Mouse (Mus musculus) layer of hippocampus, postnatal 10 days (tissue): Measurements from ENCODE around the gene Nos1ap. TPM values are rescaled to one million over a fixed set of nuclear protein-coding genes. Genes with fewer than 3 reads are reported as not detected.

Experiments
- DNase-seq, 2 experiments: peaks; one replicate each; pipeline ENCODE4 v3.0.0; 2021; ENCODE audit warnings: low spot score in 2 of 2
- total RNA-seq, 2 experiments: library from RNA; stranded (reverse); gene quantifications; 2 replicates each; pipeline ENCODE4 v1.2.3; 2021

Nos1ap gene
- total RNA-seq, 2 experiments from 2014 or later, result 83.9 to 88.5 TPM

DNA sequence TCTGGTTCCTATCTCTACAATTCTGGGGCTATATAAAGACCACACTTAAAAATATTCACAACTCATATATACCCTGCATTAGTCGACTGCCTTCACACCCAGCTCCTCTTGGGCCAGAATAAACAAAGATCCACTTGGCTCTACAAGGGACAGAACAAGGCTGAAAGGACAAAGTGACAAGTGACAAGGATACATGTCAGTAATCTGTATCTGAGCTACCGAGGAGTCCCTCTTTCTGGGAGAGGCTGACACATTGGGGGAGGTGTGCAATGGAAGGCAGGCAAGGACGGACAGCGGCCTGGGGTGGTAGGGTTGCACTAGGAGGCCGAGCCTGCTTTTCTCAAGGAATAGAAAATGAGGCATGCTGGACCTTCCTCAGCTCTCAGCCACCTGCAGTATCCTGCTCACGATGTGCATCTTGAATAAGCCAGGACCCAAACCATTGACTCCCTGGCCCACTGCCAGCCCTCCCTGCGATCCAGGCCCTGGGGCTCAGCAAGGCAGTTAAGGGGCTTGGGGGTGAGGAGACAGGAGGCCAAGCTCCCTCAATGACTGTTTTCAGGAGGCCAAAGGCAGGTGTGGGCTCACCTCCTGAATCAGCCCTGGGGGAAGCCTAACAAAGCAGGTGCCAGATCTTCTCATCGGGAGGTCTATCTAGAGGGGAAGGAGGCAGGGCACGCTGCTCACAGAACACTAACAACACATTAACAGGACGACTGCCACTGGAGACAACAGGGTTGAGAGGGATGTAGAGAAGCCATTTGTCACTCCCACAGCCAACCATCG is 87.0 kb downstream of the Nos1ap start:
- DNase-seq, result no peak

DNA sequence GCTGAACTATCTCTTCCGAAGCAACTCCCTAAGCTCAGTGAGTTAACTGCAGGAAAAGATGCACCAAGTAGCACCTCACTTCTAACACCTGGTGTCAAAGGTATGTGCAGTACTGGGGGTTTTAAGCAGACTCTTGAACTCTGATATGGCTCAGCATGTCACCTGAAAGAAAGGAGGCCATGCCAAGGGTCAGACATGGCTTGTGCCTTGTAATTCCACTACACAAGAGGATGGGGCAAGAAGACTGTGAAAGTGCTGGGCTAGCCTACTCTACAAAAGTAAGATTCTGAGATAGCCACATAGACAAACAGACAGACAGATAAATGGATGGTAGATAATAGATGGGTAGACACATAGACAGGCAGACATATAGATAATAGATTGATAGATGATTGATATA is 87.7 kb downstream of the Nos1ap start:
- no peak for DNase-seq

DNA sequence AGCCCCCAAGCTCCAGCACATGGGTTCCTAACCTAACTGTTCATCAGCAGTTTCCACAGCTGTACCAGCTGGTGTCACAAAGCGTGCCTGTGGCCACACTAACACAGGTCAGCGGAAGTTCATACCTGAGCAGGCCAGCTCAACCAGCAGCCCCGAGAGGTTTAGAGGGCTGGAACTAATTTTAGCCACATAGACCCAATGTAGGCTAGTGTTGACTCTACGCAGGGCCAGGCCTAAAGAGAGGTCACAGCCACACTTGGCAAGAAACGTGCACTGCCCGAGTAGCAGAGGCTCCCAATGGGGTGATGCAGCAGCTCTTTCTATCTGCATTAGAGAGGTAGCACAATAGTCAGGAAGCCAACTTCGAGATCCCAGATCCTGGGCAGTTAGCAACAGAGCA is 88.1 kb downstream of the Nos1ap start:
- DNase-seq, result no peak

DNA sequence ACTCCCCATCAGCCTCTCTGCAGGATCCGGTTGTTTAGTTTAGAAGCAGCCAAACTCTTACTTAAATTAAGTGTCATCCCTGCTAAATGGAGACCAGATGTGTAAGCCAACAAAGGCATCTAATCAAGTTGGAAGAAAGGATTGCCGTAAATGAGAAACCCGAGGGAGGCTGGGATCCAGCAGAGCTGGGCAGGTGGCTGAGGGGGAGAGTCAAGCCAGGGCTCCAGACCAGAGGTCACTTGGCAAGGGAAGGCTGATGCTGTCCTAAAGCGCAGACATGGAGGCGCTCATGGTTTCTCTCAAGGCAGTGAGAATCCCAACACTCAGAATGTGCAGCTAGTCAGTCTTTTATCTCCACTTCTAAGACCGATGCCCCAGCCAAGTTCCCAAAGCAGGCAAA is 89.8 kb downstream of the Nos1ap start:
- no peak for DNase-seq

DNA sequence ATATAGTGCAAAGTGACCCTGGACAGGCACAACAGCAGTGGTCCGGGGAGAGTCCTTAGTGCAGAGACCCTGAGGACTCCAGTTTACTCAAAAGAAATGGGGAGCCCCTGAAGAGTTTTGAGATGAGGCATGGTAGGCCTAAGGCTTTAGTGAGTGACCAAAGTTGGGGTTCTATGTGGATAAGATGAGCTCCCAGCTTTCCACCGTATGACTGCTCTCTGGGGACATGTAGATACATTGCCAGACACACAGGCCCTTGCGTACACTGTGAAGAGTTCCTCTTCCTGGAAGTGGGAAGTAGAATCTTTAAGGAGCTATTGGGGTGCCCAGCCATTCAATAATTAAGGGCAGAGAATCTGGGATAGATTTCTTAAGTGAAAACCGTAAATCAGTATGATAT is 90.2 kb downstream of the Nos1ap start:
- DNase-seq, result no peak

DNA sequence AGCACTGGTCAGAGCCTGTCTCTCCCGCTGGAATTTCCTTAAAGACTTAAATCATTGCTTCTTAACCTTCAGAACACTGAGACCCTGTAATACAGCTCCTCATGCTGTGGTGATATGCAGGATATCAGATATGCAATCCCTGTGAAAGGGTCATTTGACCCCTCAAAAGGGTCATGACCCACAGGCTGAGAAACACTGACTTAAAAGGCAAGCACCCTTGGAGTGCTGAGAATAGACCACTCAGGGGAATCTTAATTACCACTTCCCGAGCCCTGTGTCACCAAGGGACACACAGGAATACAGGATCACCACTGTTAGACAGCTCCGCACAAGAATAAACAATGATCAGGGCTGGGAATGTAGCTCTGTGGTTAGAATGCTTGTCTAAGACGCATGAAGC is 91.0 kb downstream of the Nos1ap start:
- no peak for DNase-seq

DNA sequence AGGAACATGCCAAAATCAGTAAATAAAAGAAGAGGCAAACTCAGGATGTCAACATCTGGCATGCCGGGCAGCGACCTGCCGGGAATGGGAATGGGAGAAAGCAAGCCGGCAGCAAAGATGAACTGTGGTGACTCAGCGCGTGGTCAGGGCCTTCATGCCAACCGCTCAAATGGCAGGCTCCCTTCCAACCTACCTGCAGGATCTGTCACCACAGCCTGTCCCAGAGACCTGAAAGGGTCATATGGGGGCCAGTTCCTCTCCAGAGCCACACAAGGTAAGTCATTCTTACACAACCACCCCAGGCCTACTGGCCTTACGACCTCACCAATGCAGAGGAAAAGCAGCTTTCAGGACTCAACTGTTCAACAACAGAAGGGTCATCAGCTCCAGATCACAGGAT is 93.4 kb downstream of the Nos1ap start:
- DNase-seq, result no peak

DNA sequence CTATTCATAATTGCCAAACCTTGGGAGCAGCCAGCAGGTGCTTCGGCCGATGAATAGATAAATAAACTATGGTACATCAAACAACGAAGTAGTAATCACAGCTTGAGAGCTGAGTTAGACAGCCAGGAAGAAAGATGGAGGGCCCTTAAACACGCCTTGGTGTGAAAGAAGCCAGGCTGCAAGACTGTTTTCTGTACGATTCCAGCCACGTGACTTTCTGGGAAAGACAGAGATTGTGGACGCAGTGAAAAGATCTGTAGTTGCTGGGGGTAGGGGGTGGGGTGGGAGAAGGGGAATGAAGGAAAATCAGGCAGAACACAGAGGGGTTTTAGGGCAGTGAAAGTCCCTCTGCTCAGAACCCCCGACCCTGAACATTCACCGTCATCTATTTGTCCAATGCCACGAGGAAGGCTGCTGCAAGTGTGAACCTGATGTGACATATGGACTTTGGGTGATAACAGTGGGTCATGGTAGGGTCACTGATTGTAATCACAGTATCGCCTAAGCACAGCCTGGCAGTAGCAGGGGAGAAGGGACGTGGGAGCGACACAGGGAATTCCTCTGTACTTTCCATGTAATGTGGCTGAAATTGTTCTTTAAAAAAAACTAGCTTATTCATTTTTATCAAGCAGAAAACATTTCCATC is 94.0 kb downstream of the Nos1ap start:
- no peak for DNase-seq

DNA sequence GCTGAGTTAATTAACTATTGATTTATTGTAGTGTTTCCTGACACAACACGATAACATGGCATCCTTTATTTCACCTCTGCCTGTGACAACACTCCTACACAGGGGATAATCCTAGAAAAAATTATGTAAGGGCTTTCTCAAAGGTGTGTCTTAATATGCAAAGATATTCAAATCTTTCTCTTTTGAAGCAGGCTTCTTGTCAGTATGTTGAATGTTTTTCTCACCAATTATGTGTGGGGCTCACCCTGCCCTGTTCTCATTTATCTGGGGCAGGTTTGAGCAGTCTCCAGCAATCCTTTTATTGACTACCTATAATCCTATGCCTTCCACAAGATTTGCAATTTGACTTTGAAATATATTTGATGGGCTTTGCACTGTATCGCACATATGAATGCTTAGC is 97.1 kb downstream of the Nos1ap start:
- no peak for DNase-seq

DNA sequence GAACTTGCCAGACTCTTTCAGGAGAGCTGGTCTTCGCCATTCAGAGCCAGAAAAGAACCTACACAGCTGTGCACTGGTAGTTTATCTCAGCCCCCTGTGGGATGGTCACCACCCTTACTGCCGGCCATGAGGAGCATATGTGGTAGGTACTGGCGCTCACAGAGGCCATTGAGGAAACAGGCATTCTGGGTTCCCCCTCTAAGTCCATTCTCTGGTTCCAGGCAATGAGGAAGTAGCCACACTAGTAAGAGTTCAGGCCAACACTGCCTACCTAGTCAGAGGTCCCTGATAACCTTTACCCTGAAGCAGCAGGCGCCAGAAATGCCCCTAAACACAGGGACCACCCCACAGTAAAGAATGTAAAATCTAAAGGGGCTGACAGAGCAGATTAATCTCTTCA is 97.6 kb downstream of the Nos1ap start:
- DNase-seq, result no peak

DNA sequence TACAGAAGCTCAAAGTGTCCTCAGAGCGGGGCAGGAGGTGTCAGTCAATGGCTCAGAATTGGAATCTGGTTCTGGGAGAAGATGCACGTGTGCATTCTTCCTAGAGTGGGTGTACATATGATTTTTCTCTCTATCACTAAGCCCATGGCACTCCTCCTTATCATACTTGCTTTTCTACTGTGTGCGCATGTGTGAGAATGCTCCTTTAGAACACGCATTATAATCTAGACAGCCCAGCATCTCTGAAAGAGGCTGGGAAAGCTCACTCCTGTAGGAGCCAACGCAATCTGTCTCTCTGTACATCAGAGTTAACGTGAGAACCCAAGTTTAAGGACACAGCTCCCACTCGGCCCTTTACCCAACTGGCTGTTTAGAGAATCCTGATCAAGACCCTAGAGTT is 99.7 kb downstream of the Nos1ap start:
- DNase-seq, result no peak

DNA sequence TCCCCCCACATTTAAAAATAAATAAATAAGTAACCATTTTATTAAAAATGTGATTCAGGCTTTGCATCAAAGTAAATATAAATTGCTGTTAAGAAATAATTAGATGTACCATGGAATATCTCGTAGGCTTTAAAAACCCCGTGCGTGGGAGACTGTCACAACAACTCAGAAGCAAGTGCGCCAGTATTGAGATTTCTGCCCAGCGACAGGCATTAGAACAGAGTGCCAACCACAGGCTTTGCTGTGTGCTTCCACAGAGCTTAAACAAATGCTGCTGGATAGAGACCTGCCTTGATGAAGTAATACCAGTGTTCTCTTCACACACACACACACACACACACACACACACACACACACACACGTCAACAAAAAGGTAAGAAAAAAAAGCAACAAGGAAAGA is 100.2 kb downstream of the Nos1ap start:
- DNase-seq, result peak in 1 of 2 experiments; percentile 44

DNA sequence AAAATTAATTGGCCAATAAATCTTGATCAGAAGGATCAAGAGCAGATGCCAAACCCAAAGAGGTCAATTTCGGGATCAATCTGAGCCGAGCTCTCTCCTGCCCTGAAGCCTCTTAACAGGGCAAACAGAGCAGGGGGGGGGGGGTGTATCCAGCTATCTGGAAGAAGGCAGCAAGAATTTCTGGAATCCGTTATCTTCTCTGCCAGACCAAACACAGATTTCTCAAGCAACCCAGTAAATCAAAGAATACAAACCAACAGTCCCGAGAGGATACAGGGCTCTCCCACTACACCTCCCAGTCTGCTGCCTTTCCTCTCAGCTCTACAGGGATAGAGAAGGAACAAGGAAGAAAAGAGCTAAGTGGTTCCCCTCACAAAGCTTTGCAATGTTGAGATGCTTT is 104.5 kb downstream of the Nos1ap start:
- no peak for DNase-seq

DNA sequence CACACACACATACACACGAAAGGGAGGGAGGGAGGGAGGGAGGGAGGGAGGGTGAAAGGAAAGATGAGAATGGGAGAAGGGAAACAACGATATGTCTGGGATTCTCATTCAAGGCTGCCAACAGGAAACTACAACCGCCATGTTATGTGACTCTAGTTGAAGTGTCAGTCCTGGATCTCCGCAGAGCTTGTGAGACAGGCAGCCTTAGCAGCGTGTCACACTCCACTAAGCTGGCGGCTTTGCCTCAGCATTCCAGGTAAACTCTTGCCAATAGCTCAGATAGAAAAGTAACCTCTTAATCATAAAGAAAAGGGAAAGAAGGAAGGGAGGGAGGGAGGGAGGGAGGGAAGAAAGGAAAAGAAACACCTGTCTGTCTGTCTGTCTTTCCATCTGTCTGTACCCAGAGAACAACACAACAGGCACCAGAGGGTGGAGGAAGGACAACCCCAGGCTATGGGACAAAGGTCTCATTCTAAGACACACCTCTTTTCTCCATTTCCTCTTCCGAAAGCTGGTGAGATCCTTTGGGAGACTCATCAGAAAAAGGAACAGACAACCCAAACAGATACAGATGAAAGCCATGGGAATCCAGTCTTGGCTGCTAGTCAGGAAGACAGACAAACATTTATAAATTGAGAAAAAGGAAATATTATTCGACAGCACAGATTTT is 107.3 kb downstream of the Nos1ap start:
- no peak for DNase-seq

DNA sequence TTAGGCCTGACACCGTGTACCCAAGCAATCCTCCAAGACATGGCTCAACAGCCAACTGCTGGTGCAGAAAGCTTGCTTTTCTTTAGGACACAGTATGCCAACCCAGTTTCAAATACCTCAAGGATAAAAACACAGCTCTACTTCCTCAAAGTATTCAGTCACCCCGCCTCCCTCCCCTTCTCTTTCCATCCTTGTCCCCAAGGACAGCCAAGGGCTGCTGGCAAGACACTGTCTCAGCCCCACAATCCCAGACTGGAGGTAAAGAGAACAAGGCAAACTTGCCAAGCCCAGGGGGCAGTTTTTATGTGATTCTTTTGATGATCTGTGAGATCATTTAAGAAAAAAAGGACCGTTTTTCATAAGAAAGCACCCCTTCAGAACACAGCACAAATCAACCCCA is 108.6 kb downstream of the Nos1ap start:
- DNase-seq, result no peak

DNA sequence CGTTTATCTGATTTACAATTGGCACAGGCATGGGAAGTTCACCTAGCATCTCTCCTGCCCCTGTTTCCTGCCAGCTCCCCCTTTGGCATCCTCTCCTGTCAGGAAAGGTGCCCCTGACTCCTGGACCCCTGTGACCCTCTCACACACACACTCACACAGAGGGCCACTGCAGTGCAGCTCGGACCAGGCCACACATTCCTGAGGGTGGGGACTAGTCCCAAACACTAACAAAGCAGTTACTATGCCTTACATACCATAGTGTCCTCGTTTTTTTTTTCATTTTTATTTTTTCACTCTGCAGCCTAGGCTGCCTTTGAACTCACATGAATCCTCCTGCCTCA is 110.2 kb downstream of the Nos1ap start:
- no peak for DNase-seq

DNA sequence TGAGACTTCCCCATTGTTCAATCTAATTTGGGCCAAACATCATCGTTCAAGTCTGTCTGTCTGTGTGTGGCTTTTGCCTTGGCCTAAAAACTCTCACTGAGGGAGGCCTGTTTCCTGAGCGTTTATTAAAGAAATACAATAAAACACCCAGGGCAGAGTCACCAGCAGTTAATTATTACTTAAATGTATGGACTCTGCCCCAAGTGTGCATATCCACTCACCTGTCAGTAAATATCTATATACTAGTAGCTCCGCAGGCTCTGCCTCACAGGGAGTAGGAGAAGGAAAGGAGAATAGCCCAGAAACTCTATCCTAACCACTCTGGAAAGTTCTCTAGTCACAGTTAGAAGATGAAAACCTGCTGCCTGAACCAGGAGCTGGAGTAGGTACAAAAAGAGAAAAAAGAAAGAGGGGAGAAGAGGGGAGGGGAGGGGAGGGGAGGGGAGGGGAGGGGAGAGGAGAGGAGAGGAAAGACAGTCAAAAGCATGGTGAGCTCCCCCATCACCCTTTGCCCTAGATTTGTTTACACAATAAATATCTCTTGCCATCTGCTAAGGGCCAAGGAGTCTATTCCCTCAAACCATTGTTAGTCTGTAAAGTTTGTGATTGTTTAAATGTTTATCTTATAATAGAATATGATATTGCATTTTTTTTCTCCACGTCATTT is 110.7 kb downstream of the Nos1ap start:
- DNase-seq, result no peak

DNA sequence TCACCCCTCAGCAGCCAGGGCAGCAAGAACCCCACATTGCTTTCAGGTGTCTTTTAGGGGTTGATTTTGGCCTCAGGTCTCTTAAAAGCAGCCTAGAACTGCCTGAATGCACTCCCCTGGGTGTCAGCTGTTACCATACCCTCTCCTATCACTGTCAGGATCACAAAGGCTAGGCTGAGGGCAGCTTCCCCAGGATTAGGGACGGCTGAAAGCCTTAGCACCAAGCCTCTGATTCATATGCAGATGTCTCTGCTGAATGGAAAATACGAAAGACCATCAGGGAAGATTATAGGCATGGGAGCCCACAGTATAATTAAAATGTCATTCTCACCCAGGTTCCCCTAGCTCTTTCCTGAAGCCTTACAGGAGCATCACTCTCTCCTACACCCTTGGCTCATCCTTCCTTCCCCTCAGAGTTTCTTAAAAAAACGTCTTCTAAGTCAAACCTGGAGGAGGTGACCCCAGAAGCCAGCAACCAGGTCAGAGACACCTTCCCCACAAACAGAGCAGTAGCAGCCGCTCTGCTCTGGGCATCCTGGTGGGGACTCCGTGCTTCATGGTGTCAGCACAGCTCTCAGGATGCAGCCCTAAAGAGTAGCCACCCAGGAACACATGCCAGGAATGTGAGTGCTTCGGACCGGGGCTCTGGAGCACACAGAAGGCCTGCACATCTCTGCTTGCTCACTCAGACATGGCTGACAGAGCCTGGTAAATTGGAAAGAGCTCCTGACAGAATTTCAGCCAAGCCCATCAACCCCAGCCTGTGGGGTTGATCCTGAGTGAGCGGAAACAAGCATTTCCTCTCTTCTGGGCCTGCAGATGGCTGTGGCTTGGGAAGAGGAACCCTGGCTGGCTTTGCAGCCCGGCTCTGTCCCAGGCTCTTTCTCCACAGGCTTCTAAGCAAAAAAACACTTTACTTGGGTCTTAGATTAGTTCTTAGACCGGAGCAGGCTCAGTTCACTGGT is 111.7 kb downstream of the Nos1ap start:
- no peak for DNase-seq

DNA sequence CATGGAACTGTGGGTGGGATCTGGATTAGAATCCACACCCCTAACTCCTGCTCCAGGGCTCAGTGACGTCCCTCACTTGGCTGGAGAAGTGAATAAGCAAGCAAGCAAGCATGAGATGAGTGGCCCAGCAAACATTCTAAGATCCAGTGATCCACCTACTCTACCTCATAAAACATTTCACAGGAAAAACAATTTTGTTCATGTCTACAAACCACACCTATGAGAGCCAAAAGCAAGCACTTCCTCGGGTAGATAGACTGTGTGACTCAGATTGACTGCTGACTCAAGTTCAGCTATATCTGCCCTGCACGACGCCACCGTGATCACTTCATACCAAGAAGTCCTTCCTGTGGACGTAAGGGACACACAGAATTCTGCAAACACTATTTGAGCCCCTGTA is 116.2 kb downstream of the Nos1ap start:
- DNase-seq, result no peak

DNA sequence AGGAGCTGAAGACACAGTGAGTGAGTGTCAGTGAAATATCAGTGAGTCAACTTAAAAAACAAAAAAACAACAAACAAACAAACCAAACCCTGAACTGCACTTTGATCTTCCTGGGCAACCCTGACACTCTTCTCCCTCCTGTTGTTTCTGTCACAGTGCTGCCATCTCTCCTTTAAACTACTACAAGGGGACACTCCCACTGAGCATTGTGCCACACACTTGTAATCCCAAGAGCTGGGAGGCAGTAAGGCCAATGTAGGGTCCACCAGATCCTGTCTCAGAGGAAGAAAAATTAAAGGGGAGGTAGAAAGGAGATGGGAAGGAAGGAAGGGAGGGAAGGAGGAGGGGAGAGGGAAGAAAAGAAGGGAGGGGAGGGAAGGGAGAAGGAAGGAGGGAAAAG is 116.8 kb downstream of the Nos1ap start:
- DNase-seq, result no peak
